8 mouse cellular contexts compared by ENCODE assay signal in genomic region chr12:80644506-80644868, GRCm38 (mm10). TPM values are rescaled to one million over a fixed set of nuclear protein-coding genes. Genes with fewer than 3 reads are reported as not detected.
A peak's percentile ranks its signal among the peaks of the same experiment; 100 is the strongest.
DNase-seq lines count a peak whose midpoint lies in the region; ATAC-seq and TF ChIP-seq lines count a peak whose summit lies in the region.

No protein-coding gene starts in this region.

- H3K4me2 ChIP-seq in stomach, embryonic 15.5 days = peak overlapping the region; percentile 68

- H3K27ac ChIP-seq in testis, adult 2 months (ENCODE audit: control insufficient read depth, insufficient read depth, low read depth, low read length) = peak overlapping the region; percentile 90
- peak overlapping the region; percentile 46; the same call in 1 of the 2 replicates for H3K27ac ChIP-seq in stomach, embryonic 15.5 days

- H3K36me3 ChIP-seq in testis, adult 2 months (ENCODE audit: control insufficient read depth, insufficient read depth, low read length) = peaks cover 2% of the 10 kb centered on the region
- H3K36me3 ChIP-seq in stomach, embryonic 15.5 days = peaks cover 7% of the 10 kb centered on the region

- H3K4me3 ChIP-seq in testis, adult 2 months (ENCODE audit: control insufficient read depth, low read depth, low read length) = peak overlapping the region; percentile 93
- peak overlapping the region; percentile 73 for H3K4me3 ChIP-seq in stomach, embryonic 15.5 days (replicated peaks)

- TF ChIP-seq CTCF in testis, adult 2 months (IDR thresholded peaks at IDR 0.05; ENCODE audit: control insufficient read depth, insufficient read depth, insufficient replicate concordance, low read depth, low read length) = no peak

- no peak for TF ChIP-seq POLR2A in testis, adult 2 months (IDR thresholded peaks at IDR 0.05; ENCODE audit: control insufficient read depth, low read depth, low read length)

- H3K9ac ChIP-seq in stomach, embryonic 15.5 days = peak overlapping the region; percentile 35

- WGBS in stomach, embryonic 15.5 days = 6% methylated on average over 18 of the region's 18 CpGs

- no peaks in the 10 kb centered on the region for H3K9me3 ChIP-seq in stomach, embryonic 15.5 days

- H3K27me3 ChIP-seq in testis, adult 2 months (ENCODE audit: control insufficient read depth, insufficient read depth, low read length) = no peaks in the 10 kb centered on the region
- H3K27me3 ChIP-seq in stomach, embryonic 15.5 days (replicated peaks) = no peaks in the 10 kb centered on the region

- no peaks in the 10 kb centered on the region; the same call in 1 of the 2 replicates for H3K4me1 ChIP-seq in testis, adult 2 months (ENCODE audit: control insufficient read depth, insufficient read depth, low read length)
- peaks cover 17% of the 10 kb centered on the region; the same call in 1 of the 2 replicates for H3K4me1 ChIP-seq in stomach, embryonic 15.5 days

- ATAC-seq in stomach, embryonic 15.5 days (ENCODE audit: insufficient read depth, low FRiP score, low read depth) = no peak

- peak; percentile 7 for DNase-seq in embryo, embryonic 10 days (ENCODE audit: low spot score)
- no peak for DNase-seq in embryo, embryonic 9.5 days (ENCODE audit: extremely low spot score)
- DNase-seq in testis, postnatal 14 days (ENCODE audit: low spot score) = no peak
- DNase-seq in liver = peak; percentile 7
- no peak for DNase-seq in c-Kit-positive CD71-positive TER-119-positive erythroid progenitor cells, embryonic 14.5 days (ENCODE audit: low spot score)
- DNase-seq in spleen, adult 12 weeks (ENCODE audit: low spot score) = no peak

RNA-seq across cellular contexts. Expression of gene Erh, which starts 0.3 kb away (rescaled TPM):
- 73.9 and 101 TPM in 2 replicates for polyA plus RNA-seq in testis, adult 2 months (2012; rRNA removed)
- polyA plus RNA-seq in stomach, embryonic 15.5 days (2015; fragmentation: Nextera tagmentation; extraction: Ambion mirVana) = 258 and 269 TPM in 2 replicates

RNA-seq across cellular contexts. Expression of gene Slc39a9, which starts 0.8 kb away (rescaled TPM):
- 10.7 and 12.0 TPM in 2 replicates for polyA plus RNA-seq in testis, adult 2 months (2012; rRNA removed)
- polyA plus RNA-seq in stomach, embryonic 15.5 days (2015; fragmentation: Nextera tagmentation; extraction: Ambion mirVana) = 24.4 and 27.7 TPM in 2 replicates

RNA-seq across cellular contexts. Expression of gene Plekhd1, which starts 47.9 kb away (rescaled TPM):
- 6.9 and 7.6 TPM in 2 replicates for polyA plus RNA-seq in testis, adult 2 months (2012; rRNA removed)
- 5.6 and 6.9 TPM in 2 replicates for polyA plus RNA-seq in stomach, embryonic 15.5 days (2015; fragmentation: Nextera tagmentation; extraction: Ambion mirVana)

Comparison
In these comparisons a context has a peak if more than half of its experiments do, and no peak if none do; other contexts are left out.
1. DNase-seq: peak in embryo, embryonic 10 days (single experiment) and liver (single experiment); none in embryo, embryonic 9.5 days (single experiment), testis, postnatal 14 days (single experiment), c-Kit-positive CD71-positive TER-119-positive erythroid progenitor cells, embryonic 14.5 days (single experiment) and spleen, adult 12 weeks (single experiment).